10 mouse cellular contexts compared by ENCODE assay signal in genomic region chr5:112532210-112532609, GRCm38 (mm10). TPM values are rescaled to one million over a fixed set of nuclear protein-coding genes. Genes with fewer than 3 reads are reported as not detected.
DNase-seq lines count a peak whose midpoint lies in the region; ATAC-seq and TF ChIP-seq lines count a peak whose summit lies in the region.
"Had no signal": no experiment of that assay in that cellular context is flagged by ENCODE, and none has a peak within 500 bp of the region (broad histone marks: within the 10 kb centered on the region; RNA-seq: fewer than 3 reads in every experiment).

No protein-coding gene starts in this region.

- TF ChIP-seq EP300 in liver, embryonic 14.5 days (IDR thresholded peaks at IDR 0.05; ENCODE audit: low read depth), result no peak

- no peaks in the 10 kb centered on the region for H3K36me3 ChIP-seq in forebrain, postnatal 0 days (ENCODE audit: insufficient read depth)
- no peaks in the 10 kb centered on the region for H3K36me3 ChIP-seq in forebrain, embryonic 11.5 days (ENCODE audit: control insufficient read depth, insufficient read depth, low read length)
- no peaks in the 10 kb centered on the region for H3K36me3 ChIP-seq in lung, embryonic 14.5 days (ENCODE audit: insufficient read depth)
- H3K36me3 ChIP-seq in ES-E14 (ENCODE audit: control insufficient read depth, insufficient read depth, low read length, poor library complexity, severe bottlenecking), result no peaks in the 10 kb centered on the region
- no peaks in the 10 kb centered on the region for H3K36me3 ChIP-seq in liver, embryonic 14.5 days (replicated peaks; ENCODE audit: control insufficient read depth, insufficient read depth, low read depth)
- H3K36me3 ChIP-seq: limb, embryonic 12.5 days; midbrain, embryonic 10.5 days had no signal

- peak; percentile 62 for TF ChIP-seq CTCF in forebrain, postnatal 0 days (IDR thresholded peaks at IDR 0.05; ENCODE audit: low read depth)
- peak; percentile 61 for TF ChIP-seq CTCF in lung, embryonic 14.5 days (IDR thresholded peaks at IDR 0.05; ENCODE audit: low read depth)
- peak; percentile 76 for TF ChIP-seq CTCF in liver, embryonic 14.5 days (IDR thresholded peaks at IDR 0.05; ENCODE audit: low read depth)

- intact Hi-C loops in left cerebral cortex, postnatal 14 days (cut with DNase I), result no loop called here

- no peaks in the 10 kb centered on the region for H3K9me3 ChIP-seq in forebrain, postnatal 0 days (ENCODE audit: low read length)
- H3K9me3 ChIP-seq in forebrain, embryonic 11.5 days (ENCODE audit: control insufficient read depth, low read length), result peaks cover 6% of the 10 kb centered on the region; the same call in 1 of the 2 replicates
- H3K9me3 ChIP-seq in lung, embryonic 14.5 days (ENCODE audit: low read depth, low read length), result no peaks in the 10 kb centered on the region; the same call in 1 of the 2 replicates
- no peaks in the 10 kb centered on the region for H3K9me3 ChIP-seq in ES-E14 (ENCODE audit: control insufficient read depth, insufficient read depth, low read depth, low read length)
- H3K9me3 ChIP-seq in liver, embryonic 14.5 days (ENCODE audit: control insufficient read depth, low read length), result no peaks in the 10 kb centered on the region

- ATAC-seq in forebrain, postnatal 0 days, result no peak
- no peak for ATAC-seq in forebrain, embryonic 11.5 days (replicated peaks; ENCODE audit: low FRiP score)
- no peak for ATAC-seq in lung, embryonic 14.5 days (ENCODE audit: insufficient read depth)
- no peak for ATAC-seq in liver, embryonic 14.5 days (ENCODE audit: insufficient read depth)

- no peaks in the 10 kb centered on the region for H3K27me3 ChIP-seq in forebrain, postnatal 0 days (ENCODE audit: insufficient read depth, low read length)
- no peaks in the 10 kb centered on the region for H3K27me3 ChIP-seq in forebrain, embryonic 11.5 days (ENCODE audit: control insufficient read depth, insufficient read depth, low read length)
- no peaks in the 10 kb centered on the region for H3K27me3 ChIP-seq in lung, embryonic 14.5 days (ENCODE audit: insufficient read depth, low read length)
- no peaks in the 10 kb centered on the region for H3K27me3 ChIP-seq in liver, embryonic 14.5 days (ENCODE audit: control insufficient read depth, insufficient read depth, low read length)

- H3K4me3 ChIP-seq in forebrain, postnatal 0 days (ENCODE audit: low read depth, low read length), result no peak overlapping the region
- no peak overlapping the region for H3K4me3 ChIP-seq in forebrain, embryonic 11.5 days (ENCODE audit: low read depth, low read length)
- no peak overlapping the region for H3K4me3 ChIP-seq in lung, embryonic 14.5 days (ENCODE audit: low read depth, low read length)
- no peak overlapping the region for H3K4me3 ChIP-seq in ES-E14 (ENCODE audit: insufficient read depth in 1 of 2, low read depth in 1 of 2, low read length in 2 of 2, poor library complexity in 1 of 2, severe bottlenecking in 1 of 2)
- H3K4me3 ChIP-seq in liver, embryonic 14.5 days (ENCODE audit: insufficient read depth in 1 of 2, low read depth in 2 of 2, low read length in 2 of 2), result no peak overlapping the region
- H3K4me3 ChIP-seq: limb, embryonic 12.5 days; midbrain, embryonic 10.5 days had no signal

- WGBS in forebrain, postnatal 0 days, result 78% methylated on average over 8 of the region's 8 CpGs
- 73% methylated on average over 8 of the region's 8 CpGs for WGBS in forebrain, embryonic 11.5 days
- whole genome bisulfite sequencing in lung, embryonic 14.5 days, result 66% methylated on average over 8 of the region's 8 CpGs
- WGBS in liver, embryonic 14.5 days (ENCODE audit: insufficient replicate concordance), result 47% methylated on average over 8 of the region's 8 CpGs

- no peaks in the 10 kb centered on the region for H3K4me1 ChIP-seq in forebrain, postnatal 0 days (ENCODE audit: insufficient read depth)
- peaks cover 6% of the 10 kb centered on the region; the same call in 1 of the 2 replicates for H3K4me1 ChIP-seq in forebrain, embryonic 11.5 days (replicated peaks; ENCODE audit: control insufficient read depth, insufficient read depth, low read length)
- H3K4me1 ChIP-seq in lung, embryonic 14.5 days (ENCODE audit: insufficient read depth), result no peaks in the 10 kb centered on the region
- H3K4me1 ChIP-seq in ES-E14 (ENCODE audit: control insufficient read depth in 2 of 2, insufficient read depth in 2 of 2, low read length in 2 of 2, poor library complexity in 1 of 2), result 0 out of 4 replicates have a peak, but pooled peaks cover 0 to 2% of the 10 kb centered on the region in 2 experiments
- H3K4me1 ChIP-seq in liver, embryonic 14.5 days (replicated peaks; ENCODE audit: control insufficient read depth in 2 of 2, insufficient read depth in 2 of 2, low read length in 1 of 2), result no peaks in the 10 kb centered on the region

- H3K27ac ChIP-seq in forebrain, postnatal 0 days (ENCODE audit: low read depth, low read length), result no peak overlapping the region
- H3K27ac ChIP-seq in forebrain, embryonic 11.5 days (ENCODE audit: low read depth, low read length), result no peak overlapping the region
- H3K27ac ChIP-seq in lung, embryonic 14.5 days (ENCODE audit: low read depth), result no peak overlapping the region
- no peak overlapping the region for H3K27ac ChIP-seq in ES-E14 (ENCODE audit: insufficient read depth, low read depth, low read length, poor library complexity, severe bottlenecking)
- no peak overlapping the region for H3K27ac ChIP-seq in liver, embryonic 14.5 days
- H3K27ac ChIP-seq: limb, embryonic 12.5 days had no signal

- in situ Hi-C loops in ES-E14 (cut with MboI; ENCODE audit: low sequenced_read_pairs in 2 of 2, unreplicated experiment in 2 of 2), result no loop called here

- no peak for DNase-seq in forebrain, postnatal 0 days
- no peak for DNase-seq in forebrain, embryonic 11.5 days (ENCODE audit: low spot score)
- DNase-seq in lung, embryonic 14.5 days, result peak; percentile 30
- DNase-seq in lung, postnatal 4 days, result no peak
- DNase-seq in ES-E14 (ENCODE audit: low read depth, low spot score), result peak; percentile 53
- DNase-seq in liver, embryonic 14.5 days (ENCODE audit: low read depth in 3 of 3, low spot score in 3 of 3), result no peak
- no peak for DNase-seq in layer of hippocampus, postnatal 25 days (ENCODE audit: extremely low spot score in 1 of 2, low spot score in 1 of 2)
- no peak for DNase-seq in left cerebral cortex, postnatal 14 days (ENCODE audit: low spot score in 2 of 2)

- H3K9ac ChIP-seq in forebrain, postnatal 0 days, result no peak overlapping the region
- no peak overlapping the region for H3K9ac ChIP-seq in forebrain, embryonic 11.5 days (ENCODE audit: low read length)
- H3K9ac ChIP-seq in lung, embryonic 14.5 days, result no peak overlapping the region
- no peak overlapping the region for H3K9ac ChIP-seq in ES-E14 (ENCODE audit: insufficient read depth, low read depth, low read length, poor library complexity, severe bottlenecking)
- H3K9ac ChIP-seq in liver, embryonic 14.5 days (replicated peaks), result no peak overlapping the region
- H3K9ac ChIP-seq: limb, embryonic 12.5 days had no signal

- H3K4me2 ChIP-seq in forebrain, postnatal 0 days (ENCODE audit: low read depth), result no peak overlapping the region
- no peak overlapping the region for H3K4me2 ChIP-seq in forebrain, embryonic 11.5 days (ENCODE audit: low read depth, low read length, severe bottlenecking)
- H3K4me2 ChIP-seq in lung, embryonic 14.5 days, result no peak overlapping the region
- H3K4me2 ChIP-seq in liver, embryonic 14.5 days (ENCODE audit: low read depth), result no peak overlapping the region
- H3K4me2 ChIP-seq: limb, embryonic 12.5 days had no signal

TF ChIP-seq in ES-E14, 5 proteins besides CTCF, POLR2A, EP300 and RAD21:
- TF ChIP-seq HCFC1 (IDR thresholded peaks at IDR 0.05; ENCODE audit: borderline replicate concordance, insufficient read depth, low read length) (no peak), CHD2 (IDR thresholded peaks at IDR 0.05; ENCODE audit: low read depth, low read length) (no peak), MAFK (IDR thresholded peaks at IDR 0.05; ENCODE audit: insufficient read depth, low read depth, low read length) (no peak), ZC3H11A (IDR thresholded peaks at IDR 0.05; ENCODE audit: borderline replicate concordance, low read depth, low read length) (no peak; the same call in 1 of the 2 replicates), ZNF384 (IDR thresholded peaks at IDR 0.05; ENCODE audit: low read depth, low read length) (no peak)
TF ChIP-seq in ES-E14: peak in this region for 0.

RNA-seq across cellular contexts. Expression of gene Sez6l, which starts 44.8 kb away (rescaled TPM):
- 46.3 and 73.8 TPM in 2 replicates for total RNA-seq in forebrain, postnatal 0 days (2014; rRNA removed)
- polyA plus RNA-seq in forebrain, postnatal 0 days (2015; fragmentation: Nextera tagmentation; extraction: Ambion mirVana), result 28.3 and 48.4 TPM in 2 replicates
- 4.8 and 5.8 TPM in 2 replicates for polyA plus RNA-seq in forebrain, embryonic 11.5 days (2014; fragmentation: Nextera tagmentation; extraction: Ambion mirVana)
- polyA plus RNA-seq in lung, embryonic 14.5 days (2014; fragmentation: Nextera tagmentation; extraction: Ambion mirVana), result 0.30 and 0.32 TPM in 2 replicates
- total RNA-seq in ES-E14 (2012; rRNA removed), result 0.13 and 0.32 TPM in 2 replicates
- 0.03 and 0.09 TPM in 2 replicates for polyA plus RNA-seq in liver, embryonic 14.5 days (2012; rRNA removed)
- polyA plus RNA-seq in liver, embryonic 14.5 days (2014; fragmentation: Nextera tagmentation; extraction: Ambion mirVana), result not detected in 2 replicates
- total RNA-seq in layer of hippocampus, postnatal 25 days (2021), result 100 to 1,000 TPM; 208 to 235 TPM
- total RNA-seq in left cerebral cortex, postnatal 14 days (2021), result 100 to 1,000 TPM; 158 to 164 TPM

Comparison
In these comparisons a context has a peak if more than half of its experiments do, and no peak if none do; other contexts are left out.
1. DNase-seq: peak in lung, embryonic 14.5 days (single experiment) and ES-E14 (single experiment); none in forebrain, postnatal 0 days (single experiment), forebrain, embryonic 11.5 days (single experiment), lung, postnatal 4 days (0 of 2), liver, embryonic 14.5 days (0 of 3), layer of hippocampus, postnatal 25 days (0 of 2) and left cerebral cortex, postnatal 14 days (0 of 2).
2. RNA of gene Sez6l, which starts 44.8 kb away (total RNA-seq): 208 to 235 TPM in layer of hippocampus, postnatal 25 days, 158 to 164 TPM in left cerebral cortex, postnatal 14 days and 46.3 to 73.8 TPM in forebrain, postnatal 0 days; 0.13 to 0.32 TPM in ES-E14; every median in the first group is over 10 times any median in the second.
3. Peak in every context shown above with its lines, with median percentiles within 50 percentile points of each other: CTCF ChIP-seq.